Mouse (Mus musculus) granulocyte monocyte progenitor cell, adult 5-6 weeks (primary cell): ENCODE measurements around the gene Otulin. TPM values are rescaled to one million over a fixed set of nuclear protein-coding genes. Genes with fewer than 3 reads are reported as not detected.

Experiments
- ATAC-seq: replicated peaks from 2 replicates; pipeline ENCODE4 v1.8.0; 2016; ENCODE audit warnings: mild to moderate bottlenecking, moderate TSS enrichment, inconsistent platforms; ENCODE audit not compliant: poor library complexity, severe bottlenecking
- total RNA-seq, 2 experiments: library from RNA; stranded (forward) in 1 of 2; stranded (reverse) in 1 of 2; fragments of 200-712, 200-1000 nt in 1 of 2; fragments of >200 nt in 1 of 2; fragmentation: Nextera tagmentation in 1 of 2; gene quantifications; 2 replicates each; pipeline ENCODE4 v1.2.3; 2014 to 2017

The Otulin gene
- total RNA-seq, 2 experiments from 2014 or later = 41.3 to 74.2 TPM

DNA sequence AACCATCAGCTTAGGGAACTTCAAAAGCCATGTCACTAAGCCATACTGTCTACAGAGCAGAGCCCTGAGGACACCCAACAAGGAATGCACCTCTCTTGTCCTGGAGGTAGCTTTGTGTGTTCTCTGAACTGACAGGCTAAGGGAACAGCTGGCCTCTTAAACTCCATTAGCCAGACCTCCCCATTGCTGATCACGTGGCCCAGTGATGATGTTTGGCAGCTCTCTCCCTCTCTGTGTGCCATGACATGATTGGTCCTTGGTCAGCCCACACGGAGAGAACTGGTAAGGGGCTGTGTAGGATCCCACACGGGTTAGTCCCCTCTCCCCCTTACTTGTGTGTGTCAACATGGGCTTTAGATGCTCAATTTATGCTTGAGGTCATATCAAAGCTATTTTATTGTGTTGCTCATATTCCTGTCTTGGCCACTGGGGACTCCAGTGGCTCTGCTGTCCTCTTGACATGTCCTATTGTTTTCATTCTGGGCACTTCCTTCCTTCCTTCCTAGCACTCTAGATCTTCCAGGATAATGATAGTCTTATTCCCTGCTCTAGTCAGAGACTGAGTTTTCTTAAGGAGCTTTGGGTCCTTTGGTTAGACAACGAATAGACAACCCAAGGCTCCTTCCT is 44.9 kb downstream of the Otulin start:
- ATAC-seq = no peak

DNA sequence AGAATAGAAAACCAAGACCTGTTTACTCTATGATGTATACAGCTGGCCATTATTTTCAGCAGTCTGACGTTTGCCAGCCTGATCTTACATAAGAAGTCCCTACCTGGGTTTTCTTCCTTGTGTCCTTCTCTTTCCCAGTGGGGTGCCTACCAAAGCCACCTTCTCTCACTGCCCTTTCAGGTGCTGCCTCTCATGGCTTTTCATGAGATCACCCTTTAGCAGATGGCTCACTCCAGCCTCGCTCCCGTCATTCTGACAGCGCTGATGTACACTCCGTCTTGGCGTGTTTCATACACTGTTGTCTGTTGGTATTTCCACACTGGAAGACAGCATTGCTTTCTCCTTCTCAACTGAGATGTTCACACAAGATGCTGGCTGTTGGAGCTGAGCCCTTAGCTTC is 46.9 kb downstream of the Otulin start:
- no peak for ATAC-seq

DNA sequence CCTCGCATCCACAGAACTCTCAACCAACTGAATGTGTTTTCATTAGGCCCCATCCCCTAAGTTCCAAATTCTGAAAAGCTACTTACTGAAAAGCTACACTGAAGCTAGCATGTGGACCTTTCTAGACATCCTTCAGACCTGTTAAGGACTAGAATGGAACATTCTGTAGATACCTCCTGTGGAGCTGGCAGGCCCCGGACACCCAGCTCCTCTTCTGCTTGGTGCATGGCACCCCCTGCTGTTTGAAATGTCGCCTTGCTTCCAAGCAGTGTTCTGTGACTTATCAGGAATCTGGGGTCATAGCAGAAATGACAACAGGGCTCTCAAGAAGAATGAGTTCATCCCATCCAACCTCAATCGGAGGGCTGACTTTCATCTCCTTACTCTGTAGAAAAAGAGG is 47.5 kb downstream of the Otulin start:
- ATAC-seq = peak; percentile 59

DNA sequence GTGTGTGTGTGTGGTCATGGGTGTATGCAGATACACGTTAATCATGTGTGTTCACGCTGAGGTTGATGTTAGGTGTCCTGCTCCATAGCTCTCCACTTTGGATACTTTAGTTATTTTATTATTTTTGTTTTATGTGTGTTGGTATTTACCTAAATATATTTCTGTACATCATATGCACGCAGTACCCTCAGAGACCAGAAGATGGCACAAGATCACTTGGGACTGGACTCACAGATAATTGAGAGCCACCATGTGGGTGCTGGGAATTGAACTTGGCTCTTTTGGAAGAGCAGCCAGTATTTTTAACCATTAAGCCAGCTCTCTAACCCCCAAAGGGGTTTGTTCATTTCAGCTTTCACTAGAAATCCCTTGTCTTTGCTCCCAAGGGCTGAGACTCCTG is 48.1 kb downstream of the Otulin start:
- ATAC-seq = no peak; the same call in 1 of the 2 replicates

DNA sequence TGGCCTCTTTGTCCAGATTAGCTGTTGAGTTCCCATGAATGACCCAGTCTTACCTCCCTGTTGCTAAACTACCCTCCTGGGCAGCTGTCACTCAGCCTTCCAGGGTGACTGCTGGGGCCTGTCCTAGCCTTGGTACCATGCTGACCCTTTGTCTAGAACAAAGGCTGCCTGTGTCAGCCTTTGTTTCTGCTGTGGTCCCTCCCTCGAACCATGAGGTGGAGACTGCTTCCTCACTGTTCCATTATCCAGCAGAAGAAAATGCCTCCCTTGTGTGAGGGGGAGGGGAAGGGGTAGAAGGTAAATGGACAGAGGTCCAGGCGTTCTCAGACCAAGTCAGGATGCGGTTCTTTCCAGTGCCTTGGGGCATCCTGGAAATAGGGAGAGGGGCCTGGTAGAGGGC is 48.9 kb downstream of the Otulin start:
- ATAC-seq = no peak

DNA sequence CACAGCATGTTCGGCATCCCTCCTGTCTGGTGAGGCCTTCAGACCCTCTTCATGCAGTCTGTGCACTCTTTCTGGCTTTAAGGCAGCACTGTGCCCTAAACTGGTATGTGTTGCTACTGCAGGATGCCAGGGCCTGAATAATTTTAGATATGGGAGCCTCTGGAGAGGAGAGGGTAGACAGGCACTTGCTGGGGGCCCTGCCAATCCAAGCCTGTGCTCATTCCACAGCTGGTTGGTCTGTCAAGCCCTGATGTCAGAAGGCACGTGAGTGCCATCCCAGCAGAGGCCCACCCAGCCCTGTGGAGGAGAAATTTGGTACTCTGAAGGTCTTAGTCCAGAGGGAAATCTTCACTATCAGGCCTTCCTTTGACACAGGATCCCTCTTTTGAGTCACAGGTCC is 49.7 kb downstream of the Otulin start:
- ATAC-seq = no peak

DNA sequence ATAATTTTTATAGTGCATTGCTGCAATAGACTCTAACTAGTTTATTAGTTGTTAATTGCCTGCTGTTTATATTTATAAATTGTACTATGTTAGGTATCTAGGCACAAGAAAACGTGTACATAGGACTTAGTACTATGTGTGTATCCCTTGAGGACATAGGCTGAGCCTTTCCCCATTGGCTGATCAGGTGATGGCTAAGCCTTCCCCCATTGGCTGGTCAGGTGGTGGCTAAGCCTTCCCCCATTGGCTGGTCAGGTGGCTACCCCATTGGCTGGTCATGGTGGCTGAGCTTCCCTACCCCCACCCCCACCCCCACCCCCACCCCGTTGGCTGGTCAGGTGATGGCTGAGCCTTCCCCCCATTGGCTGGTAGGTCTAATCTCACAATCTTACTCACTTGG is 50.6 kb downstream of the Otulin start:
- ATAC-seq = no peak

DNA sequence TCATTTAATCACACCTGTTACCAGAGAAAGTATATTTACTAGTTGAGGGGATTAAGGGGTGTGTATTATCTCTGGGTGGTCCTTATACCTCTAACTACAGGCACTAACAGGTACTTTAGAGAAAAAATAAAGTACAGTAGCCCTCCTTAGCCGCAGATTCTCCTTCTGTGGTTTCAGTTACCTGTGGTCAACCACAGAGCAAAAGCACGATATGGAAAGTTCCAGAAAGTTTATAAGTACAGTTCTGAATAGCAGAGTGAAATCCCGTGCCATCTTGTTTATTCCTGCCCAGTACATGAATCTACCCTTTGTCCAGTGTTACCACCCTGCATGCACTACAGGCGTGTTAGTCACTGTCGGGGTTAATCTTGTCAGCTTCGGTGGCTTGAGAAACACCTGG is 51.6 kb downstream of the Otulin start:
- ATAC-seq = no peak

DNA sequence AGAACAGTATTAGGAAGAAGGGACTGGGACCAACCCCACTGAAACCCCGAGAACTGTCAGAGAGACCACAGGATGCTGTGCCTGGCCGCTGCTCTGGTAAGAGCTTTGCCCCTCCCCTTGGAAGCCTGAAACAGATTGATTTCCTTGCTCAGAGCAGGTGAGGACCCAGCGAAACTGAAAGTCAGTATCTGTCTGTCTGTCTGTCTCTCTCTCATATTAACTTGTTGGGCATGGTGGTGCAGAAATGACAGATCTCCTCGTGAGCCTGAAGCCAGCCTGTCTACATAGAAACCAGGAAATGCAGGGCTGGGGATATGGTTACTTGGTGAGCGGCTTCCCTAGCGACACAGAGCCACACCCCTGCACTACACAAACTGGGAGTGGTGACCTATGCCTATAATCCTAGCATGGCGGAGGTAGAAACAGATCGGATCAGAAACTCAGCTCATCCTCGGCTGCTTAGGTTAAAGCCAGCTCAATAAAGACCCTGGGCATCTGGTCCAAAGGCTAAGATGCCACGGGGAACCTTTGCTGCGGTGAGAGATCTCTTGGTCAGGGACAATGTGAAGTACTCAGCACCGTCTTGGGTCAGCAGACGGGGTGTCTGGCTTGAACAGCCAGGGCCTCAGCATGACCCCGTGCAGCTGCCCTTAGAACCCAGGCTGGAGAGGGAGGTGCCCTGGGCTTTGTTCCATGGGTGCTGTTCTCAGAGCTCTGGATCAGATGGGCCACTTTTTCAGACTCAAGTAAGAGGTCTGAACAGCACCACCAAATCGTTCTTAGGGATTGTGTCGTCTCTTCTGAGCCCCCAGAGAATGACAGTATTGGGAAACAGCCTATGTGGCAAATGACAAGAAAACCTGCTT is 52.3 kb downstream of the Otulin start:
- peak; percentile 34; the same call in 1 of the 2 replicates for ATAC-seq

DNA sequence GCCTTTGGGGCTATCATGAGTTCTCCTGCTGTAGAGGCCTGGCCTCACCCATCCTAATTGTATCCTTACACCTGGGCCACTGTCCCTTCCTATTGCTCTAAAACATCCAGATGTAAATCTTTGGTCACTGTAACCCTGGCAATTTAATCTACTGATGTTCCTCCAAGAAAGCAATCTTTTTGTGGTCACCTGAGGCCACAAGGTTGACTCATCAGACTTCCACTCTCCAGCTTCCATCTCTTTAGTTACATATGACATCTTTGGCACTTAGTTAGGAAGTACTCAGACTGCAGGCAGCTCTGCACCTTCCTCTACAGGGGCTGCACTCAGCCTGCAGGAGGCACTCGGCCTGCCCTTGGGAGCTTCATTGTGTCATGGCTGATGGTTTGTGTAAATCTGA is 53.6 kb downstream of the Otulin start:
- 0 out of 2 replicates have a peak, but pooled peaks have one; percentile 5 for ATAC-seq

DNA sequence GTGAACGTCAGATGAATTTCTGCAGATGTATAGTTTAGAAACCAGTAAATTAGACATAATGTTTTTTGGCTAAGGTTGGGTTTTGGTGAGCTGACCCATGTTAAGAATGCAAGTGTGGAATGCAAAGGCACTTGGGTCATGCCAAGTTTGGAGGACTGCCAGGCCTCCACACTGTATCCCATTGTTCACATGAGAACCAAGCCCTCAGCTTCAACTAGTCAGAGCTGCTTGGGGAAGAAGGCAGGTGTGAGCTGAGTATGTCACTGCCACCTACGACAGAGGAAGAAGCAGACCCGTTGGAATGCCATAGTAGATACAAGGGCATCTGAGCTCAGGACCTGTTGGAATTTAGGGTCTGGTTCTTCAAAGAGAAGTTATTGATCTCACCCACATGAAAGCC is 54.6 kb downstream of the Otulin start:
- no peak for ATAC-seq

DNA sequence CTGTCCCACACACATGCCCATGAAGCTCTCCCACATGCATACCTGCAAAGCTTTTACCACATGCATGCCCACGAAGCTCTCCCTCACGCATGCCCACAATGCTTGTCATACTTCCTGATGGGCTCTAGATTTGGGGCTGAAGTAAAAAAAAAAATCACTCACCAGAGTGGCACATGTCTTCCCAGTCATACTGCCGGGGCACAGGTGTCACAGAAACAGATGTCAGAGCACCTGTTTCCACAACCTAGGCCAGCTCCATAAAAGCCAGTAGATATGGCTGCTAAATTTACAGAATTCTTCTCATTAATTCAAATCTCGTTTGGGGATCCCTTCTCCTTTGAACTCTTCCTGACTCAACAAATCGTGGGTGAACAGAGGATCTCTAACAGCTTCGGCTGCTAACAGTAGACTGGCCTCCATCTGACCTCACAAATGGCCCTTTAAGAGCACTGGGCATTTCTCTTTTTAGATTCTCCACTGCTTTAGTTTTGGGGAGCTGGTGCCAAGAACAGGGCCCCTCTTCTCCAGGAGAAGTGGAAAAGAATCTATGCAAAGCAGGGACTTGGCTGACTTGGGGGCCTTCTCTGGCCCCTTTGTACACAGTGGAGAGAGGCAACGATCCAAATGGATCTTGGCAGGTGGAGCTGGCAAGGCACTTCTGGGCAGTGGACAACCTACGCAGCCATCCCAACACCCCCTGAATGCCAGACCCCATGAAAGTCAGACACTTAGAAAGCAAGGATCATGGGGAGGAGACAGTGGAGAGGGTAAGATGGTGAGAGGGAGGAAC is 55.3 kb downstream of the Otulin start:
- ATAC-seq = no peak

DNA sequence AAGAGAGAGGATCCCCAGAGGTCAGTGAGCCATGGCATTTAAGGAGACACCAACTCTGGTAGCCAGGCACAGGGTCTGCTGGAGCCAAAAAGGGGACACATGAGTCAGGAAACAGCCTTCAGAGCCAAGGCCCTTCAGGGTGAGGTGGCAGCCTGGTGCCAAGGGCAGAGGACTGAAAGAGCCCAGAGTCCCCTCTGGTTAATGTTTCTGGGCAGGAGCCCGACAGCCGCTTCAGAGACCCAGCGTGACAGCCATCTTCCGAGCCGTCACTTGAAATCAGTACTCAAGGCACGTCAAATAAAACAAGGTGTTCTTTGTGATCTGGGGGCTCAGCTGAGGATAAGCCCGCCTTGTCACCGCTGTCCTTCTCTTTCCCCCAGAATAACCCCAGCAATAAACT is 59.3 kb downstream of the Otulin start:
- ATAC-seq = no peak

DNA sequence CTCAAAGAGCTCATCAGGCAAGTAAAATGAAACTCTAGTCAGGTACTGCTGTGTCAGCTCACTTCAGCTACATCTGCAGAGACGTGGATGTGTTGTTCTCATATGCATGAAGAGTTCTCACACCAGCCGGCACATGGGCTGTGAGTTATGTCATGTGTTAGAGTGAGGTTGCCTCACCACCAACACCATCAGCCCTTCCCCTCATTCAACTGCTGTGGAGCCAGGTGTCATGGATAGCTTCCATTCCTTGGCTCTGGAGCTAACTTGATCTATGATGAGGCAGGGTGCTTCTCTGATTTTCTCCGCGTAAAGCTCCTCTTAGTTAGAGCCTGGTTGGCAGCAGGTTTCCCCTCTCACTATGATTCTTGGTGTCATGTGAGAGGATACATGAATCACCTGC is 60.1 kb downstream of the Otulin start:
- ATAC-seq = no peak

DNA sequence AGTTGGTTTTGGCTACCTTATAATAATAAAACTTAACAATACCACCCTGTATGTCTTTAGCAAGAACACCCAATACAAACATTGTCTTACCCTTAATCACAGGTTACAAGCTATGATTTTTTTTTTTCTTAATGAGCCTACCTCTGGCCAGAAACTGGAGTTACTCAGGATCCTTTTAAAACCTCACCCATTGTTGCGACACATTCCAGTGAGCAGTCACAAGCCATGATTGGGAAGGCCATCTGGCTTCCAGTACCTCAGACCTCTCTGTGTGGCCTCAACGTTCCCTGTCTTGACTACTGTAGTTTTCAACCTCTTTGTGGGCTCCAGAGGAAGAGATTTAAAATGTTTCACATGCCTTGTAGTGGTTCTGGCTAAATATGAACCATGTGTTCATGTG is 60.6 kb downstream of the Otulin start:
- ATAC-seq = peak; percentile 36; the same call in 1 of the 2 replicates

DNA sequence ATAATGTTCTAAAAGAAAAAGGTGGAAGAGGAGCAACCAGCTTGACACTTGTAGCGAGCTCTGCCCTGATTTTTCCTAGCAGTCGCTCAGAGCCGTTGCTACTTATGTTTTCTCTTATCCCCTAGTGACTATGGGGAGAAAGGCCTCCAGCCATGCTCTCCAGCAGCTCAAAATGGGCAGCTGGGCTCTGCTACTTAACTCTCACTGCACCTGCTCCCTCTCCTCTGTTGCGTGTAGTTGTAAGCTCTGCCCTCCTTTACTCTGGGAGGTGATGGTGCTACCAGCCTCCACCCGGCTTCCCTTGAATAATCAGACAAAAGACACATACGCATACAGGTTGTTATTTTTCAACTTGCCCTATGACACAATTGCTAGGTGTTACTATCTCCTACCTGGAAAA is 62.1 kb downstream of the Otulin start:
- no peak for ATAC-seq

DNA sequence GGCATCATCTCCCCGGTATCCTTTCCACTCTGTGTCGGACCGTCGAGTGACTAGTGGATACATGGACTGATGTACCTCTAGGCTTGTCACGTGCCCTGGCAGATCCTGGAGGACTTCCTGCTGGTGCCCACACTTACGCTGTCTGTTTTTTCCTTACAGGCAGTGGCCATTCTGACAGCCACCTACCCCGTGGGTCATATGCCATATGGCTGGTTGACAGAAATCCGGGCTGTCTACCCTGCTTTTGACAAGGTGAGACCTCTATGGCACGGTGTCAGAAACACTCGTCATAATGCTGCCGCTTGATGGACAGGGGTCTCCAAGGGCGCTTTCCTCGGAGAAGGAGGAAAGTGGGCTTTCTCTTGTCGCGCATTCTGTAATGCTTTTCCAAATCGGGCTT is 63.1 kb downstream of the Otulin start:
- ATAC-seq = no peak

DNA sequence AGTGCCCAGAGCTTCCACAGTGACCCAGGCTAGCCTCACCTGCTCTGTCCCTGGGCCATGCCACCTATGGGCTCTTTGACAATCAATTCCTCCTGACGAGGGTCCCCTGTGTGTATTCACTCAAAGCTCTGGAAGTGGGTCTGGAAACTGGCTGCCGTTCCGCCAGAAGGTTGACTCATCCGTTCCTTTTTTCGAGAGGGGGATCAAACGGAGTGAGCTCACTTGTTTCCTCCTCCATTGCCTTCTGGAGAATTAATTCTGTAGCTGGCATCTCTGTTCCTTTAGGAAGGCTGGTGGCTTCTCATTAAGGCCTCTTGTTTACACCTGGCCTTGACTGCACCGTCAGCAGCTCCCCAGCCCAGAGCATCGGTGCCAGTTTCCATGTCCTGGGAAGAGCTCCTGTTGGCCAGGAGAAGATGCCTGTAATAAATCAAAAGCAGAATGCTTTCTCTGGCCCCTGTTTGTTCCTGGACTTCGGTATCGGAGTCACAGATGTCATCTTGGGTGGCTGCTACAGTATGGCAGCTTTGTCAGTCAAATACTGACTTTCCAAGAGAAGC is 64.8 kb downstream of the Otulin start:
- ATAC-seq = no peak

DNA sequence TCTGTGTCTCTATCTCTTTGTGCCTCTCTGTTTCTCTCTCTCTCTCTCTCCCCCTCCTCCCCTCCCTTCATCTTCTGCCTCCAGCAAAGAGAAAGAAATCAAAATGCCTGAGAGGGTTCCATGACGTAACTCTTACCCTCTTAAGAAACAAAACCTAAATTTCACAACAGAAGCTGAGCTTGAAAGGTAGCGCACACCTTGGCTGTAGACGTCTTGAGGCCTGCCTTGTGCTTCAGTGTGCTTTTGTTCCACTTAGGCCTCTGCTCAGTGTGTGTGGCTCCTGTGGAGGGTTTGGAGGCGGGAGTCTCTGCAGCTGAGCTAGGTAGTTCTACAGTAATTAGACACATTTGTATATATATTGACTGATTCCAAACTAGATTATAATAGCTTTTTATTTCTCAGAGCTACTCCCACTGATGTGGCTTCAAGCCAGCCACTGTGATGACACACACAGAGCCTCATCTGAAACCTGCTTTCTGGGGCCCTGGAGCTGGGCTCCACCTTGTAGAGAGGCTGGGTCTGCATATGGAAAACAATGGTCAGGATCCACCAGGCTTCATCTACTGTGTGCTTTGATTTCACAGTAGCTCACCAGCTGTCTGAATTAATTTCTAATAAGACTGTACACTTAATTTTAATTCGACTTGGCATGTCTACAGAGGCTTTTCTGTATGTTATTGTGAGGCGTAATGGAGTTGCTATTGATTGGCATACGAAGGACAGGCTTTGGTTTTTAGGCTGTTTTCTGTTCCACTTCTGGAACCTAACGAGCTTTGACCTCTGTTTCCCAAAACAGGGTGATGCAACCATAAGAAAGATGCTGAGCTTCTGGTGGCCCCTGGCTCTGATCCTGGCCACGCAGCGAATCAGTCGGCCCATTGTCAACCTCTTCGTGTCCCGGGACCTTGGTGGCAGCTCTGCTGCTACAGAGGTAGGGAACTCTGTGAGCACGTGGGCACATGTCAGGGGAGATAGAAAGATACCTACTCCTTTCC is 66.1 kb downstream of the Otulin start:
- no peak for ATAC-seq

DNA sequence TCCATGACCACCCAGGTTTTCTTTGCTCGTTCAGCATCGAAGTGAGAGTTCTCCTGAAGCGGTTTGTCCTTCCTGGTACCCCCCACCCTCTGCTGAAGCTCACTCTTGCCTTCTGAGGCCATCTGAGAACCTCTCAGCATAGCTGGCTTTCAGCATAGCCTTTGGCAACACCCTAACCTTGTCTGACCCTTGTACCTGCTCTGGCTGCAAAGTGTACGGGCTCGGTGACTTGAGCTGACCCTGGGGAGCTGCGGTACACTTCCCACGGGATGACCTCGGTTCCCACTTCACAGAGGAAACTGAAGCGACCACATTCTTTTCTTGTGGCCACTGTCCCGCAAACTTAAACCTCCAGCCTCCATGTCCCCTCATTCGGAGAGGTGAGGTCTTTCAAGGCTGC is 70.2 kb downstream of the Otulin start:
- no peak for ATAC-seq
